Mouse (Mus musculus) c-Kit-positive CD71-negative TER-119-negative erythroid progenitor cells, embryonic 14.5 days (primary cell): ENCODE measurements around the gene Pck2.

ENCODE experiments used
- DNase-seq: peaks from one replicate; pipeline ENCODE4 v3.0.0-alpha.2; 2013; ENCODE audit warnings: low read depth

Gene Pck2

DNA sequence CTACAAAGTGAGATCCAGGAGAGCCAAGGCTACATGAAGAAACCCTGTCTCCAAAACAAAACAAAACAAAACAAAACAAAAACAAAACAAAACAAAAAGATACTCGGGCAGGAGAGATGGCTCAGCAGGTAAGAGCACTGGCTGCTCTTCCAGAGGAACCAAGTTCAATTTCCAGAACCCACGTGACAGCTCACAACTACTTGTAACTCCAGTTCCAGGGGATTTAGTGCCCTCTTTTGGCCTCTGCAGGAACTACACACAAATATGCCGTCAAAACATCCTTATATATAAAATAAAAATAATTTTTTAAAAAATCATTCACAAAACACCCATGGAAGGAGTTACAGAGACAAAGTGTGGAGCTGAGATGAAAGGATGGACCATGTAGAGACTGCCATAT, 12.1 kb upstream of the Pck2 start:
- peak; percentile 50 for DNase-seq

- no peak for DNase-seq
Observed at GRCm38 (mm10) chr14:55536116-55536745, 3.8 kb upstream of the Pck2 start.

- no peak for DNase-seq
Observed at GRCm38 (mm10) chr14:55540787-55541321, 788 bp downstream of the Pck2 start.

- DNase-seq = no peak
Observed at GRCm38 (mm10) chr14:55542268-55542667, 2.2 kb downstream of the Pck2 start.

- DNase-seq = no peak
Observed at GRCm38 (mm10) chr14:55544334-55544733, 4.3 kb downstream of the Pck2 start.

DNA sequence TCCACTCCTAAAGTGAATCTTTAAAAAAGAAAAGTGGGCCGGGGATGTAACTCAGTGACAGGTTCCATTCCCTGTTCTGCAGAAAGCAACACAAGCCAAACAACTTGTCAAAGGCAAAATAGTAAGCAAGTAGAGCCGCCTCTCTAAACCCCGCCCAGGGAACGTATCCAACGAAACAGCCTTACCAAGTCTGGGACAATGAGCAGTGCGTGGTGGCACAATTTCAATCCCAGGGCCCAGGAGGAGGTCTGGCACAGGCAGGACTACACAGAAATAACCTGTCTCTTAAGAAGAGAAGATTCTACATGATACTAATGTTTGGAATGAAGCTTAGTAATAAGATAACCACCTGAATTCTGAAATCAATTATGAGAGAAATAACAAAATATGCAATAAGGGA, 10.1 kb downstream of the Pck2 start:
- DNase-seq = no peak

DNA sequence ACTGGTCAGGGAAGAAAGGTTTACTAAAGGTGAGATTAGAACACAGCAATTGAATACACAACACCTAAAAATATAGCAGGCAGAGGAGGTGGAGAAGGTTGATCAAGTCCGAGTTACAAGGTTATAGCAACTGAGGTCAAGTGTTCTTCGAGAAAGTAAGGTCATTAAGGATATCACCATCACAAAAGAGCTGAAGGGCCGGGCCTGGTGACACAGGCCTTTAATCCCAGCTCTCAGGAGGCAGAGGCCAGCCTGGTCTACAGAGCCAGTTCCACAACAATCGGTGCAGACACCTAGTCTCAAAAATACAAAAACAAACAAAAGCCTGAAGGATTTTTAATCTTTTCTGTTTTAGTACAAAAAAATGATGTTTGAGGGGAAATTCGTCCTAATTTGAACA, 11.3 kb downstream of the Pck2 start:
- DNase-seq = no peak

GRCm38 (mm10) chr14:55551794-55552193, 11.7 kb downstream of the Pck2 start:
- DNase-seq = no peak

- DNase-seq = no peak
Observed at GRCm38 (mm10) chr14:55554635-55555034, 14.6 kb downstream of the Pck2 start.

- DNase-seq = no peak
Observed at GRCm38 (mm10) chr14:55555788-55556187, 15.7 kb downstream of the Pck2 start.

GRCm38 (mm10) chr14:55557003-55557402, 16.9 kb downstream of the Pck2 start:
- DNase-seq = peak; percentile 81

DNA sequence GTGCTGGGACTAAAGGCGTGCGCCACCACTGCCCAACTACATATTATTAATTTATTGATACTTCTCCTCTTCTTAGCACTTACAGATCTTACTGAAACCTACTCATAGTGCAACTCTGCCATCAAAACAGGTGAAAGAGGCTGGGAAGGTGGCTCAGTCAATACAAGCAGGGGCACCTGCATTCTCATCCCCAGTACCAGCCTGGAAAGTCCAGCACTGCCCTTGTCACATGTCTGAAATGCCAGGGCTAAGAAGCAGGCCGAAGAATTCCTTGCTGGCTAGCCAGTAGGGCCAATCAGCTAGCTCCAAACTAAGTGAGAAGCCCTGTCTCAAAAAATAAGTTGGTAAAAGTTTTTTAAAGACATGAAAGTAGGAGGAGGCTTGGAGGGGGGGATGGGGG, 17.5 kb downstream of the Pck2 start:
- DNase-seq = no peak

GRCm38 (mm10) chr14:55558740-55559448, 18.8 kb downstream of the Pck2 start:
- no peak for DNase-seq

DNA sequence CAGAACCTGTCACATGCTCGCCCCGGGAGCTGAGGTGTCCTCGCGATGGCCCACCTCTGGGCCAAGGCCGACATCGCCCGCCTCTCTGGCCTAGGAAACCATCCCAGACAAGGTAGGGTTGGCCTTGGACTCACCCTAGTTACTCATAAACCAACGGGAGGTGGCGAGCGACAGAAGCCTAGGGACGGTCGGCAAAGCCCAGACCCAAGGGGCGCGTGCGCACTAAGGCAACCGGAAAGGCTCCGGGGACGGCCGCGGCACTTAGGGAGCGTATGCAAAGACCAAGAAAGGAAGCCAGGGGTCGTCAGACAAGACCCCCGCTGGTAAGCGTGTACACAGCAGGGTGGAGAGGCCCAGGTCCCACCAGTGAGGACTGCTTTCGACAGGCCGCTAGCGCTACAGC, 19.7 kb downstream of the Pck2 start, which contains the start of gene Dcaf11:
TSS of gene Dcaf11 (plus strand) at position 208 of the 403 bp plus-strand sequence.
- peak; percentile 86 for DNase-seq

GRCm38 (mm10) chr14:55560202-55561073, 20.4 kb downstream of the Pck2 start, which contains the start of gene A730061H03Rik:
Gene A730061H03Rik, minus strand, starts transcription at chr14:55560406.
- peak; percentile 99 for DNase-seq

- DNase-seq = no peak
Observed at GRCm38 (mm10) chr14:55561860-55562259, 21.8 kb downstream of the Pck2 start.

DNA sequence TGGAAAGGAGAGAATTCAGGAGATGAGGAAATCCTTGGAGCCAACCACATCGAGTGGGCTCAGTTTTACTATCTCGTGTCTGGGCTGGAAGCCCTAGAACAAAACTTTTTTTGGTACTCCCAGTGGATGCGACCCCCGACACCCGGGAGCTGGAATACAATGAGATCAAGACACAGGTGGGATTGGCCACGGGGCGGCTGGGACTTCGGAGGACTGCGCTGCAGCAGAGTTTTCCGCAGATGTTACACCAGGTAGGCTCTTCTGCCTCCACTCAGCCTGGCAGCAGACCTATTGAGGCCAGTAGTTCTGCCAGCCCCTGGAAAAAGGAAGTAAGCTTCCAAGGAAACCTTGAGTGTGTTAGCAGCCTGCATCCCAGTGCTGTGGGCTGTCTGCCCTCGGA, 23.2 kb downstream of the Pck2 start:
- no peak for DNase-seq

DNA sequence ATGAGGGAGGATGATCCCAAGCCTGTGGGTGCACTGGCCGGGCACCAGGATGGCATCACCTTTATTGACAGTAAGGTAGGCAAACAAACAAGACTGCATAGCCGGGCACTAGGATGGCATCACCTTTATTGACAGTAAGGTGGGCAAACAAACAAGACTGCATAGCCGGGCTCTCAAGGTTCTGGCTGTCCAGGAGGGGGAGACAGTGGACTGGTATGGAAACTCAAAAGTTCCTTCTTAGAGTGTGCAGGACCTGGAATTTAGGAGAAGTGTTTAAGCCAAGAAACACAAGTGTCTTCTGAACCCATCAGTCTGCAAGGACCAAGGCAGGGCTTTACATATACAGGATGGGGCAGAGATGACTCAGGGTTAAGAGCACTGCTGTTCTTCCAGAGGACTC, 25.7 kb downstream of the Pck2 start:
- DNase-seq = no peak

DNA sequence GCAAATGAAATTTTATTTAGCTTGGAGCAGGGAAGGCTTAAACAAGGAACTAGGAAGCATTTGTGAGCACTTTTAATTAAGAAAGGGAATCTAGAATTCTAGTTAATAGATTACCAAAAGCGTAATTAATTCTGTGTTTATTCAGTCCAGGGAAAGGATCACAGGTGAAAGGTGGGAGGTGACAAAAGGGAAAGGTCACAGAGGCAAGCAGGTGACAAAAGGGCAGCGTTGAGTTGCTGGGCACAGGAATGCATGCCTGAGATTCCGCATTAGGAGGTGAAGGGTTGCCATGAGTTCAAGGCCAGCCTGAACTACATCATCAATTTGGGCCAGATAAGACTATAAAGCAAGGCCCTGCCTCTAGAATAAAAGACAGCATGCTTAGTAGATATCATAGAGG, 27.4 kb downstream of the Pck2 start:
- DNase-seq = no peak

DNA sequence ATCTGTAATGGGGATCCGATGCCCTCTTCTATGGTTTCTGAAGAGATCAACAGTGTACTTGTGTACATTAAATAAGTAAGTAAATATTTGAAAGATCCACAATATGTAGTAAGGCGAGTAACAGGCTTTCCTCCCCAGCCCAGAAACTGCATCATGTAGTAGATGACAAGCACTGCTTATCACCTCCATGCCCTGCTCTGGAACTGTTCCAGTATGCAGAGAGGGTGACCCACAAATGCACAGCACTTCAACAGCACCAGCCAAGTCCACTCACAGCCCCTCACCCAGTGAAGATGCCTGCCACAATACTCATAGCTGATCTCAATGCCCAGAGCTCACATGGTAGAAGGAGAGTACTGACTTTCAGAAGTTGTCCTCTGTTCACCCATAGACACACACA, 30.5 kb downstream of the Pck2 start:
- no peak for DNase-seq

- DNase-seq = no peak
Observed at GRCm38 (mm10) chr14:55571760-55572159, 31.7 kb downstream of the Pck2 start.

DNA sequence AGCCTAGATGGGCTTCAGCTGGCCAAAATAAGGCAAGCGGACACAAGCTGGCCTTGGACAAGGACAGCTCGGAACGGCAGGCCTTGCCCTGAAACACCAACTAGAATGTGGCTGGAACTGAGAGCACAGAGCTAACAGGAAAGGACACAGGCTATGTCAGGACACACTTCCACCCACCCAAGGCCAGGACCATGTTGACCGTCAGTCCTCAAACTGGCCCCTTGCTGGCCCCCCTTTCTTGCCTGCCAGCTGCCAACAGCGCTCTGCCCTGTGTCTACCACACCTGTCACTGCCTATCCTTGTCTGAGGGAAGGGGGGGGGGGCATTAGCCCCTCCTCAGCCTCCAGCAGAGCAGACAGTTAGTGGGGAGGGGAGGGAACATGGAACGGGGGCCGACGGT, 35.2 kb downstream of the Pck2 start, which contains the start of gene Fitm1:
TSS of gene Fitm1 (plus strand) at position 316 of the 400 bp plus-strand sequence.
- no peak for DNase-seq
